Mouse (Mus musculus) spleen, adult 2 months (tissue): ENCODE measurements around the gene Alox15. TPM values are rescaled to one million over a fixed set of nuclear protein-coding genes. Genes with fewer than 3 reads are reported as not detected.

Source experiments
- DNase-seq, 2 experiments: peaks; one replicate each; pipeline versions ENCODE4 v3.0.0 to v3.0.0-alpha.2; 2012 to 2021; ENCODE audit warnings: low spot score in 2 of 2, low read depth in 1 of 2
- H3K27ac ChIP-seq: fragments of 200-500 bp; 2 replicates; pipeline ENCODE4 v1.5.1; 2012; ENCODE audit warnings: low read length, inconsistent platforms; ENCODE audit not compliant: insufficient read depth
- H3K27me3 ChIP-seq: fragments of 200-500 bp; 2 replicates; pipeline ENCODE4 v1.6.1; 2012; ENCODE audit warnings: mild to moderate bottlenecking, moderate library complexity, low read length, inconsistent platforms; ENCODE audit not compliant: control insufficient read depth, insufficient read depth
- H3K36me3 ChIP-seq: fragments of 200-500 bp; 2 replicates; pipeline ENCODE4 v1.6.1; 2012; ENCODE audit warnings: mild to moderate bottlenecking, low read length, inconsistent platforms; ENCODE audit not compliant: control insufficient read depth, insufficient read depth
- H3K4me1 ChIP-seq: fragments of 200-500 bp; 2 replicates; pipeline ENCODE4 v1.6.1; 2011; ENCODE audit warnings: inconsistent platforms; ENCODE audit not compliant: control insufficient read depth, insufficient read depth, insufficient read length
- H3K4me3 ChIP-seq: fragments of 200-500 bp; 2 replicates; pipeline ENCODE4 v1.5.1; 2011; ENCODE audit warnings: mild to moderate bottlenecking, inconsistent platforms; ENCODE audit not compliant: insufficient read depth, insufficient read length; ENCODE audit errors: extremely low read depth
- CTCF ChIP-seq: fragments of 200-500 bp; IDR thresholded peaks from 2 replicates; pipeline ENCODE4 v1.5.1; 2011; ENCODE audit warnings: mild to moderate bottlenecking, inconsistent platforms; ENCODE audit not compliant: insufficient read depth, insufficient read length, insufficient replicate concordance; ENCODE audit errors: extremely low read depth
- POLR2A ChIP-seq: fragments of 200-500 bp; IDR thresholded peaks from 2 replicates; pipeline ENCODE4 v1.6.1; 2011; ENCODE audit warnings: low read depth, low read length, inconsistent platforms
- WGBS: fragments of 180-500 bp; shearing (Covaris S2); methylation state at CpG from one replicate; pipeline ENCODE4 v1.1.7; 2018; 5-methylcytosine and 5-hydroxymethylcytosine counted together
- polyA plus RNA-seq: library from polyadenylated mRNA; depleted of rRNA; stranded (reverse); fragments of >200 nt; gene quantifications from 2 replicates; pipeline ENCODE4 v1.2.3, GENCODE M21; 2012

Gene Alox15
- polyA plus RNA-seq, 1 experiment: 2.5 TPM

GRCm38 (mm10) chr11:70319614-70320013 is 32.2 kb downstream of the Alox15 start:
- H3K4me1 ChIP-seq: no peaks in the 10 kb centered on the region
- WGBS: 73% methylated on average over 12 of the region's 12 CpGs
- no peaks in the 10 kb centered on the region for H3K36me3 ChIP-seq
- peaks cover 3% of the 10 kb centered on the region; the same call in 1 of the 2 replicates for H3K27me3 ChIP-seq
- TF ChIP-seq CTCF (no peak), POLR2A (no peak)
- no peak overlapping the region for H3K4me3 ChIP-seq
- H3K27ac ChIP-seq: no peak overlapping the region
- DNase-seq: no peak

GRCm38 (mm10) chr11:70313833-70314232 is 38.0 kb downstream of the Alox15 start:
- no peaks in the 10 kb centered on the region for H3K36me3 ChIP-seq
- H3K4me1 ChIP-seq: no peaks in the 10 kb centered on the region
- peak in 1 of 2 experiments; percentile 22 for DNase-seq
- no peak overlapping the region for H3K27ac ChIP-seq
- no peak overlapping the region for H3K4me3 ChIP-seq
- no peaks in the 10 kb centered on the region for H3K27me3 ChIP-seq
- WGBS: 23% methylated on average over 7 of the region's 7 CpGs
- TF ChIP-seq POLR2A (no peak), CTCF (peak; percentile 44; the same call in 1 of the 2 replicates)

DNA sequence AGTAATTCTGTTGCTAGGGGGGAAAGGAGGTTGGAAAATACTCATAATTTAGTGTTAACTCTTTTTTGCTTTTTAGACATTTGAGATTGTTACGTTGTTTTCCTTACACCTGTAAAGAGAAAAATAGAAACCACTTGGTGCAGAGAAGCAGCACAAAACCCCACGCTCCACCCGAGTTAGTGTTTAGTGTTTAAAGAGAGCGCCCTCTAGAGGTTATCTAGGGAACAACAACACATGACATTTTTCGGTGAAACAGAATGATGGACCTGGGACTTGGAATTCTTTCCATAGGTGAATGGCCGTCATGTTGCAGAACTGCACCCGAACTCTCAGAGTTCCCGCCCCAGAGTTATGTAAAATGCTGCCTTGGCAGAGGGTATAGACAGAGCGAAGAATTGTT is 42.5 kb downstream of the Alox15 start:
- 9% methylated on average over 9 of the region's 9 CpGs for WGBS
- TF ChIP-seq POLR2A (no peak), CTCF (peak; percentile 23; the same call in 1 of the 2 replicates)
- no peak overlapping the region for H3K4me3 ChIP-seq
- no peak overlapping the region for H3K27ac ChIP-seq
- no peaks in the 10 kb centered on the region for H3K36me3 ChIP-seq
- DNase-seq: peak; percentile 16 to 41
- peaks cover 6% of the 10 kb centered on the region; the same call in 1 of the 2 replicates for H3K4me1 ChIP-seq
- H3K27me3 ChIP-seq: no peaks in the 10 kb centered on the region

GRCm38 (mm10) chr11:70308296-70308695 is 43.5 kb downstream of the Alox15 start:
- TF ChIP-seq POLR2A (no peak), CTCF (no peak)
- Histone ChIP-seq H3K4me1 (peaks cover 6% of the 10 kb centered on the region; the same call in 1 of the 2 replicates), H3K36me3 (no peaks in the 10 kb centered on the region), H3K27ac (no peak overlapping the region), H3K27me3 (no peaks in the 10 kb centered on the region), H3K4me3 (no peak overlapping the region)
- 97% methylated on average over 2 of the region's 2 CpGs for WGBS
- no peak for DNase-seq

DNA sequence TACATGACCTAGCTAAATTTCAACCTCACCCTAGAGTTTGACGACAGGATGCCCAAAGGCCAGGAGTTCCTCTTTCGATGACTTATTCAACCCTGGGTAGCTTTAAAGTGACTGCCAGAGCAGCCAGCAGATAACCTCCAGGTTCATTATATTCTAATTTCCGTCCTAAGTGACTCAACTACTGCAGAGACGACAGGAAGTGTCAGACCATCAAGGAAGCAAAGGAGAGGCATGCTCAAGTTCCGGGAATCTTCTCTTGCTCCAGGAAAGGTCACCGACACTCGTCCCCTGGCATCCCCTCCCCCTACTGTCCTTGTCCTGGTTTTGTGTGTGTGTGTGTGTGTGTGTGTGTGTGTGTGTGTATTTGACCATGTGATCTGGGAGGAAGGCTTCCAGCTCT is 45.7 kb downstream of the Alox15 start:
- TF ChIP-seq POLR2A (no peak), CTCF (no peak)
- H3K4me1 ChIP-seq: peaks cover 6% of the 10 kb centered on the region; the same call in 1 of the 2 replicates
- 2% methylated on average over 7 of the region's 7 CpGs for WGBS
- H3K27ac ChIP-seq: peak overlapping the region; percentile 42
- 0 out of 2 replicates have a peak overlapping the region, but pooled peaks have one; percentile 8 for H3K4me3 ChIP-seq
- peak in 1 of 2 experiments; percentile 30 for DNase-seq
- no peaks in the 10 kb centered on the region for H3K27me3 ChIP-seq
- H3K36me3 ChIP-seq: no peaks in the 10 kb centered on the region

- TF ChIP-seq CTCF (no peak), POLR2A (no peak)
- H3K36me3 ChIP-seq: no peaks in the 10 kb centered on the region
- DNase-seq: no peak
- H3K27me3 ChIP-seq: no peaks in the 10 kb centered on the region
- H3K27ac ChIP-seq: no peak overlapping the region
- no peak overlapping the region for H3K4me3 ChIP-seq
- WGBS: 63% methylated on average over 4 of the region's 4 CpGs
- peaks cover 15% of the 10 kb centered on the region; the same call in 1 of the 2 replicates for H3K4me1 ChIP-seq
These were observed 49.5 kb downstream of the Alox15 start for GRCm38 (mm10) chr11:70302293-70302692.

GRCm38 (mm10) chr11:70297836-70298454 is 53.9 kb downstream of the Alox15 start:
- WGBS: 2% methylated on average over 12 of the region's 12 CpGs
- peak overlapping the region; percentile 79 for H3K27ac ChIP-seq
- no peaks in the 10 kb centered on the region for H3K36me3 ChIP-seq
- no peaks in the 10 kb centered on the region for H3K27me3 ChIP-seq
- TF ChIP-seq CTCF: no peak
- no peak for TF ChIP-seq POLR2A
- H3K4me3 ChIP-seq: no peak overlapping the region
- peak in 1 of 2 experiments; percentile 21 for DNase-seq
- H3K4me1 ChIP-seq: peaks cover 9% of the 10 kb centered on the region; the same call in 1 of the 2 replicates
